10 mouse cellular contexts compared by ENCODE assay signal in the genomic region with DNA sequence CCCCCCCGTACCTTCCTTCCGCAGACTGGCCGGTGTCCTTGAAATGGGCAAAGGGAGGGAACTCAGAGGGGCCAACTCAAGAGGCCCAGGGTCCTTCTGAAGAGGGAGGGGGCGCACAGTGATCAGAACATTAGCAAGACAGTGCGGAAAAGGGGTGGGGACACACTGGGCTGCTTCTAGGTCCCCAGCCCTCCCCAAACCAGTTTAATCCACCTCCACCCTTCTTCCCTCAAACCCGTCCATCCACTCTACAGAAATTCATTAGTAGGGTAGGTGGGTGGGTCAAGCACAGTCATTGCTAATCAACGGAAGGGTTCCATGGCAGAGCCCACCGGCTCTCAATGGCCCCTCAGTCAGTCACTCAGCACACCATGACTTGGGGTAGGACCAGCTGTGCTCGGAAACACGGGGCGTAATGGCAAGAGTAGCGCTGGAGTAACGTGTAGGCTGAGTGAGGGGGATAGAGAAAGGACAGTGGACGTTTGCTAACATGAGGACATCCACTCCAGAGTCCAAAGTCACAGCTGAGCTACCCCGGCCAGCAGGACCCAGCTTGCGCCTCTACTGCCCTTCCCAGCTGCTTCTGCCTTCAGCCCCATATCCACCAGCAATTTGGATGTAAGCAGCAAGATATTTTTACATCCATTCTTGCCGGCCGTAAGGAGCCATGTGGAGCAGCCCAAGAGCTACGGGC. TPM values are rescaled to one million over a fixed set of nuclear protein-coding genes. Genes with fewer than 3 reads are reported as not detected.
DNase-seq lines count a peak whose midpoint lies in the region; ATAC-seq and TF ChIP-seq lines count a peak whose summit lies in the region.
"Had no signal": no experiment of that assay in that cellular context is flagged by ENCODE, and none has a peak within 500 bp of the region (broad histone marks: within the 10 kb centered on the region; RNA-seq: fewer than 3 reads in every experiment).

No protein-coding gene starts in this region.

- TF ChIP-seq EP300 in ES-Bruce4 (IDR thresholded peaks at IDR 0.05; ENCODE audit: insufficient read depth, low read depth, low read length) = peak; percentile 97

- H3K4me2 ChIP-seq in limb, embryonic 14.5 days (replicated peaks; ENCODE audit: low read depth, low read length, severe bottlenecking) = peak overlapping the region; percentile 15; the same call in 1 of the 2 replicates

- no peaks in the 10 kb centered on the region for H3K4me1 ChIP-seq in kidney, adult 2 months (ENCODE audit: control insufficient read depth, insufficient read depth, low read length)
- H3K4me1 ChIP-seq in ES-Bruce4 (ENCODE audit: control insufficient read depth, insufficient read depth, low read length) = peaks cover 7% of the 10 kb centered on the region
- H3K4me1 ChIP-seq in limb, embryonic 14.5 days (ENCODE audit: control insufficient read depth, insufficient read depth, low read length) = peaks cover 7% of the 10 kb centered on the region; the same call in 1 of the 2 replicates

- no peaks in the 10 kb centered on the region; the same call in 1 of the 2 replicates for H3K27me3 ChIP-seq in kidney, adult 2 months (replicated peaks; ENCODE audit: control insufficient read depth, insufficient read depth, low read length)
- no peaks in the 10 kb centered on the region for H3K27me3 ChIP-seq in ES-Bruce4 (ENCODE audit: control insufficient read depth, insufficient read depth, low read length, poor library complexity, severe bottlenecking)
- peaks cover 24% of the 10 kb centered on the region; the same call in 1 of the 2 replicates for H3K27me3 ChIP-seq in limb, embryonic 14.5 days (ENCODE audit: control insufficient read depth, insufficient read depth, low read length)

- H3K9me3 ChIP-seq in ES-Bruce4 (replicated peaks; ENCODE audit: control insufficient read depth, insufficient read depth, low read length, poor library complexity, severe bottlenecking) = no peaks in the 10 kb centered on the region; the same call in 1 of the 2 replicates
- no peaks in the 10 kb centered on the region for H3K9me3 ChIP-seq in limb, embryonic 14.5 days (ENCODE audit: control insufficient read depth, low read length)

- DNase-seq in kidney, adult 2 months = no peak
- DNase-seq in kidney, adult 9 months = no peak
- peak; percentile 89 for DNase-seq in ZHBTc4 (ENCODE audit: low read depth, low spot score)
- DNase-seq in limb, embryonic 14.5 days (ENCODE audit: low spot score) = no peak
- no peak for DNase-seq in T-cell, adult 2 months (ENCODE audit: low spot score)
- no peak for DNase-seq in spleen, postnatal 4 days (ENCODE audit: low spot score in 2 of 2)

- peak overlapping the region; percentile 85 for H3K9ac ChIP-seq in ES-Bruce4 (ENCODE audit: low read depth, poor library complexity, severe bottlenecking)
- H3K9ac ChIP-seq in limb, embryonic 14.5 days (ENCODE audit: low read depth, low read length, severe bottlenecking) = peak overlapping the region; percentile 34; the same call in 1 of the 2 replicates

- no peak for TF ChIP-seq CTCF in kidney, adult 2 months (conservative IDR thresholded peaks at IDR 0.05; ENCODE audit: insufficient read depth, insufficient read length, low read depth, low read length)
- no peak for TF ChIP-seq CTCF in ES-Bruce4 (IDR thresholded peaks at IDR 0.05; ENCODE audit: low read depth, low read length)

- H3K36me3 ChIP-seq in kidney, adult 2 months (ENCODE audit: control insufficient read depth, insufficient read depth, low read length) = no peaks in the 10 kb centered on the region
- H3K36me3 ChIP-seq in ES-Bruce4 (ENCODE audit: control insufficient read depth, insufficient read depth, low read length, poor library complexity, severe bottlenecking) = peaks cover 9% of the 10 kb centered on the region
- H3K36me3 ChIP-seq in limb, embryonic 14.5 days (ENCODE audit: control insufficient read depth, insufficient read depth, low read length) = no peaks in the 10 kb centered on the region

- H3K4me3 ChIP-seq in kidney, adult 2 months (ENCODE audit: insufficient read depth, low read depth, low read length) = peak overlapping the region; percentile 47
- H3K4me3 ChIP-seq in ES-Bruce4 (ENCODE audit: low read depth, low read length) = peak overlapping the region; percentile 96
- peak overlapping the region; percentile 26 for H3K4me3 ChIP-seq in limb, embryonic 14.5 days (replicated peaks; ENCODE audit: low read length)

- WGBS in kidney, adult 2 months = 38% methylated on average over 19 of the region's 19 CpGs
- 40% methylated on average over 16 of the region's 19 CpGs for WGBS in limb, embryonic 14.5 days

- ATAC-seq in limb, embryonic 14.5 days (ENCODE audit: low FRiP score, low read depth) = no peak
- ATAC-seq: forebrain, embryonic 14.5 days; inflammation-experienced regulatory T-cells, adult 6 months had no signal

- TF ChIP-seq POLR2A in kidney, adult 2 months (IDR thresholded peaks at IDR 0.05; ENCODE audit: low read depth, low read length) = no peak
- peak; percentile 74 for TF ChIP-seq POLR2A in ES-Bruce4 (IDR thresholded peaks at IDR 0.05; ENCODE audit: insufficient read depth, low read length)
- no peak for TF ChIP-seq POLR2A in limb, embryonic 14.5 days (IDR thresholded peaks at IDR 0.05; ENCODE audit: borderline replicate concordance, extremely low read depth, insufficient read depth, insufficient read length)

- peak overlapping the region; percentile 75 for H3K27ac ChIP-seq in kidney, adult 2 months (ENCODE audit: insufficient read depth, low read depth, low read length)
- peak overlapping the region; percentile 85 for H3K27ac ChIP-seq in ES-Bruce4 (ENCODE audit: insufficient read depth, low read length)
- H3K27ac ChIP-seq in limb, embryonic 14.5 days (replicated peaks; ENCODE audit: low read depth, low read length) = no peak overlapping the region

RNA-seq across cellular contexts. Expression of a gene that starts 1.3 kb away (rescaled TPM):
- polyA plus RNA-seq in kidney, adult 2 months (2012; rRNA removed) = 37.5 and 44.1 TPM in 2 replicates
- polyA plus RNA-seq in ES-Bruce4 (2011; ENCODE audit: insufficient read depth, insufficient read length, low read depth, missing spikeins) = 259 and 279 TPM in 2 replicates
- 48.4 and 50.0 TPM in 2 replicates for polyA plus RNA-seq in limb, embryonic 14.5 days (2012; rRNA removed)
- polyA plus RNA-seq in limb, embryonic 14.5 days (2014; fragmentation: Nextera tagmentation; extraction: Ambion mirVana) = 49.3 and 61.5 TPM in 2 replicates
- polyA plus RNA-seq: forebrain, embryonic 14.5 days; inflammation-experienced regulatory T-cells, adult 6 months had no signal

RNA-seq across cellular contexts. Expression of a gene that starts 13.2 kb away (rescaled TPM):
- polyA plus RNA-seq in kidney, adult 2 months (2012; rRNA removed) = 33.7 and 38.0 TPM in 2 replicates
- polyA plus RNA-seq in ES-Bruce4 (2011; ENCODE audit: insufficient read depth, insufficient read length, low read depth, missing spikeins) = 36.3 and 37.5 TPM in 2 replicates
- polyA plus RNA-seq in limb, embryonic 14.5 days (2012; rRNA removed) = 14.8 and 14.9 TPM in 2 replicates
- 18.9 and 21.3 TPM in 2 replicates for polyA plus RNA-seq in limb, embryonic 14.5 days (2014; fragmentation: Nextera tagmentation; extraction: Ambion mirVana)

RNA-seq across cellular contexts. Expression of a gene that starts 30.1 kb away (rescaled TPM):
- polyA plus RNA-seq in kidney, adult 2 months (2012; rRNA removed) = not detected in 2 replicates
- polyA plus RNA-seq in ES-Bruce4 (2011; ENCODE audit: insufficient read depth, insufficient read length, low read depth, missing spikeins) = not detected in 2 replicates
- polyA plus RNA-seq in limb, embryonic 14.5 days (2012; rRNA removed) = 0.33 TPM in 2 replicates
- not detected in 2 replicates for polyA plus RNA-seq in limb, embryonic 14.5 days (2014; fragmentation: Nextera tagmentation; extraction: Ambion mirVana)
- polyA plus RNA-seq: cortical plate, adult 2 months; inflammation-experienced regulatory T-cells, adult 6 months had no signal

RNA-seq across cellular contexts. Expression of a gene that starts 38.9 kb away (rescaled TPM):
- polyA plus RNA-seq in kidney, adult 2 months (2012; rRNA removed) = 0.09 TPM in 1 of 2 replicates, not detected in the other
- not detected in 2 replicates for polyA plus RNA-seq in ES-Bruce4 (2011; ENCODE audit: insufficient read depth, insufficient read length, low read depth, missing spikeins)
- not detected in 2 replicates for polyA plus RNA-seq in limb, embryonic 14.5 days (2012; rRNA removed)
- polyA plus RNA-seq in limb, embryonic 14.5 days (2014; fragmentation: Nextera tagmentation; extraction: Ambion mirVana) = not detected in 2 replicates
- polyA plus RNA-seq: cortical plate, adult 2 months; forebrain, embryonic 14.5 days; inflammation-experienced regulatory T-cells, adult 6 months had no signal

RNA-seq across cellular contexts. Expression of a gene that starts 40.6 kb away (rescaled TPM):
- polyA plus RNA-seq in kidney, adult 2 months (2012; rRNA removed) = 26.7 and 36.7 TPM in 2 replicates
- 22.4 and 26.3 TPM in 2 replicates for polyA plus RNA-seq in ES-Bruce4 (2011; ENCODE audit: insufficient read depth, insufficient read length, low read depth, missing spikeins)
- polyA plus RNA-seq in limb, embryonic 14.5 days (2012; rRNA removed) = 7.2 and 8.8 TPM in 2 replicates
- 14.7 and 18.3 TPM in 2 replicates for polyA plus RNA-seq in limb, embryonic 14.5 days (2014; fragmentation: Nextera tagmentation; extraction: Ambion mirVana)
- polyA plus RNA-seq: inflammation-experienced regulatory T-cells, adult 6 months had no signal

Comparison
In these comparisons a context has a peak if more than half of its experiments do, and no peak if none do; other contexts are left out.
1. H3K4me3 ChIP-seq: peak in every context shown above with its lines; median percentile 96 in ES-Bruce4; 47 in kidney, adult 2 months; 26 in limb, embryonic 14.5 days.